Mouse (Mus musculus): ENCODE results near the gene Hspb9. TPM values are rescaled to one million over a fixed set of nuclear protein-coding genes. Genes with fewer than 3 reads are reported as not detected.
A peak's percentile ranks its signal among the peaks of the same experiment; 100 is the strongest.

Gene Hspb9
- total RNA-seq, 2 experiments from 2014 or later: not detected

DNA sequence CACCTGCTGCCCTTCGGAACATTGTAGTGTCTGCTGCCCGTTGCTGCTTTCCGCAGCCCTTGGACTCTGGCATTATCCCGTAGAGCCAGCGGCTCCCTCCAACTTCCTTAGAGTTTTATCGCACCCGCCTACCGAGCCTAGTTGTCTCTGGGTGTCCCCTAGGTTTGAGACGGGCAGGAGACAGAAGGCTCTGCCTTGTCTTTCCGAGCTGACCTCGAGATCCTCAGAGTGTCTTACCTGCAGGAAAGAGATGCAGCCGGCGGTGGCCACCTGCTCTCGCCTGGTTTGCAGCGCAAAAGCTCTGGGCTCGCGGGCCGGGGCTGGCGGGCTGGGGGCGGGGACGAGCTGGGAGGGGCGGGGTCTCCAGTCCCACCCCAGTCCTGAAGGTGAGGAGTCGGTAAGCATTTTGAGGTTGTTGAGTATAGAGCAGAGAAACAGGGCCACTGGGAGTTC, 21.5 kb upstream of the Hspb9 start, which contains the start of gene Zfp385c:
Gene Zfp385c (minus strand): TSS at position 292 of the 453 bp plus-strand sequence.
- DNase-seq (ENCODE audit: extremely low spot score in 1 of 2, low spot score in 2 of 2): no peak
- TF ChIP-seq CTCF (IDR thresholded peaks at IDR 0.05): no peak
- H3K4me3 ChIP-seq: 0 out of 2 replicates have a peak within 1 kb of the TSS, but pooled peaks have one; percentile 5
- intact Hi-C loops (cut with DNase I): loop anchor here (5.0 kb wide), 1 partner anchor 50 kb away; no protein-coding TSS in a partner anchor
- H3K27ac ChIP-seq: no peak within 1 kb of the TSS

DNA sequence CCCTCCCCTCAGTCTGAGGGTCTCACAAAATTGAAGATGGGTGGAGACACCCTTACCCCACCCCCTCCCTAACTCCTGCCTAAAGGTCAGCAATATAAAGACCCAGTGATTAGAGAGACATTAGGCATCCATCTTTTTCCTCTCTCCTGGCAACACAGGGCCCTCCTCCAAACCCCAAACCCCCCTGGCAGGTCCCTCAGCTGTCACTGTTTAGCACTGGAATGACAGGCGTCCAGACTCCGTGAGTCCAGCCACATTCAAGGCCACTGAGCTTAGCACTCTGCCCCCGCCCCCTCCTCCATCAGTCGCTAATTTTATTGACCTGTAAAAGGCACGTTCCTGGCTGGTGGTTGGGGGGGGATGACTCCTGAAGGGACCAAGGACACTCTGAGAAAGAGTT, 20.5 kb upstream of the Hspb9 start:
- H3K27ac ChIP-seq: no peak overlapping the region
- H3K4me3 ChIP-seq: no peak overlapping the region
- DNase-seq (ENCODE audit: extremely low spot score in 1 of 2, low spot score in 2 of 2): no peak
- intact Hi-C loops (cut with DNase I): loop anchor here (5.0 kb wide), 1 partner anchor 51 kb away; no protein-coding TSS in a partner anchor
- no peak for TF ChIP-seq CTCF (IDR thresholded peaks at IDR 0.05)

DNA sequence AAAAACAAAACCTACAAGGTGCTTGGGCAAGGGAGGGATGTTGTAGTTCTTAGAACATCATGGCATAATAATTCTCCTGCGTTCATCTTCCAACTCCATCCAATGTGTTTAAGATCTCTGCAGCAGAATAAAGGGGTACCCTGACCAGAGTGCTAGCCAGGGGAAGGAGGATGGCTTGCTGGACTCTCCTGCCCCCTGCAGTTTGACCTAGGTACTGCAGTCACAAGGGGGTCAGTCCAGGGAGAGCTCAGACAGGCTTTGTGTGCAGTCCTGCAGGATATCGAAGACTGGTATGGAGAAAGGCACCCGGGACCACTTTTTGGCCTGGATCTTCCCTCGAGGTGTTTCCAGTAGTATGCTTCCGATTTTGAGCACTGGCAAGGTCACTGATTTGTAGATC, 18.7 kb upstream of the Hspb9 start:
- H3K27ac ChIP-seq: no peak overlapping the region
- DNase-seq (ENCODE audit: extremely low spot score in 1 of 2, low spot score in 2 of 2): peak; percentile 62 to 86
- H3K4me3 ChIP-seq: no peak overlapping the region
- peak; percentile 98 for TF ChIP-seq CTCF (IDR thresholded peaks at IDR 0.05)
- intact Hi-C loops (cut with DNase I): loop anchor here (1.0 to 5.0 kb wide), 3 partner anchors 53 to 124 kb away; no protein-coding TSS in a partner anchor

DNA sequence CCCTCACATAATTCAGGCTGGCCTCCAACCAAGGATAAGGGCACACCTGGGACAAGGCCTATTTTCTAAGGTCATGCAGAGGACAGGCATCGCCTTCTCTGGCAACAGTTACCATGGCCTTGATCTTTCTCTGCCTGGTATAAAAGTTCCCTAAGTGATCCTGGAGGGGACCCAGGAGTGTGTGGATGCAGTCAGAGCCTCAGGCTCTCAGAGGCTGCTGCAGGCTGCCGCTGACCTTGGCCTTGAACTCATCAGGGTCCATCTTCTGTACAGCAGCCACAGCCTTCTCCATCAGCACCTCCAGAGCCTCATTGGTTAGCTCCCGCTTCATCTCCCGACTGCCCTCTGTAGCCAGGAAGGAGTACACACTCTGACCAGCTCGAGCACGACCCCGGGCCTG, 15.7 kb upstream of the Hspb9 start:
- TF ChIP-seq CTCF (IDR thresholded peaks at IDR 0.05): no peak
- intact Hi-C loops (cut with DNase I): no loop called here

DNA sequence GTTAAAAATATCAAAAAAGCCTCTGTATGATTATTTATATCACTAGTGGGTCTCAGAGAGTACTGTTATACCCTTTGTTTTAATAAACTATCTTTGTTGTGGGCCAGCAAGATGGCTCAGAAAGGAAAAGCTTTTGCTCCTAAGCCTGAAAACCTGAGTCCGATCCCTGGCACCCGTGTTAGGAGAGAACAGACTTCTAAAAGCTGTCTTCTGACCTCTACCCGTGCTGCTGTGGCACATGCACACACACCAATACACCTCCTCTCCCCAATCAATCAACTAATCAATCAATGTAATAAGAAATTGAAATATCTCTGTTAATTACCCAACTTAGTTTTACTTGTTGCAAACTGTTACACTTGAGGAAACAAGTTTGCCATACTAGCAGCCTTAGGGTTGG, 12.9 kb upstream of the Hspb9 start:
- H3K27ac ChIP-seq: no peak overlapping the region
- no peak for DNase-seq (ENCODE audit: extremely low spot score in 1 of 2, low spot score in 2 of 2)
- intact Hi-C loops (cut with DNase I): loop anchor here (10.0 kb wide), 1 partner anchor 336 kb away; no protein-coding TSS in a partner anchor
- H3K4me3 ChIP-seq: no peak overlapping the region
- no peak for TF ChIP-seq CTCF (IDR thresholded peaks at IDR 0.05)

More for the DNA sequence above, 15.7 kb upstream of the Hspb9 start:
- H3K4me3 ChIP-seq: no peak overlapping the region
- DNase-seq (ENCODE audit: extremely low spot score in 1 of 2, low spot score in 2 of 2): no peak
- H3K27ac ChIP-seq: no peak overlapping the region

DNA sequence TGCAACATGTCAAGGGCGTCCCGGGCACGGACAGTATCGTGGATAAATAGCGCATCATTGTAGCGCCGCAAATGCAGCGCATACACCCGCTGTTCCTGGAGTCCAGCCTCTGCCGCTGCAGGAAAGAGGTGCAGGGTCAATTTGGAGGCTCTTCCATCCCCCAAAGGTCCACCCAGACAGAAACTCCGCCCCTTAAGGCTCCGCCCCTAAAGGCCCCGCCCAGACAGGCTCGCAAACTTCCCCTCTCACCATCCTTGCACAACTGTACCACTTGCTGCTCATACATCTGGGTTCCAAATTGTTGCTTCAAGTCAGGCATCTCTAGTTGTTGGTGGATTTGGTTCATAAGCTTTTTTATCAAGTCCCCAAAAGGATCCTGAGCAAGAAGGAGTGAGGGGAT, 12.3 kb upstream of the Hspb9 start:
- Histone ChIP-seq H3K4me3 (no peak overlapping the region), H3K27ac (no peak overlapping the region)
- no peak for DNase-seq (ENCODE audit: extremely low spot score in 1 of 2, low spot score in 2 of 2)
- intact Hi-C loops (cut with DNase I): loop anchor here (10.0 kb wide), 1 partner anchor 336 kb away; no protein-coding TSS in a partner anchor
- no peak for TF ChIP-seq CTCF (IDR thresholded peaks at IDR 0.05)

DNA sequence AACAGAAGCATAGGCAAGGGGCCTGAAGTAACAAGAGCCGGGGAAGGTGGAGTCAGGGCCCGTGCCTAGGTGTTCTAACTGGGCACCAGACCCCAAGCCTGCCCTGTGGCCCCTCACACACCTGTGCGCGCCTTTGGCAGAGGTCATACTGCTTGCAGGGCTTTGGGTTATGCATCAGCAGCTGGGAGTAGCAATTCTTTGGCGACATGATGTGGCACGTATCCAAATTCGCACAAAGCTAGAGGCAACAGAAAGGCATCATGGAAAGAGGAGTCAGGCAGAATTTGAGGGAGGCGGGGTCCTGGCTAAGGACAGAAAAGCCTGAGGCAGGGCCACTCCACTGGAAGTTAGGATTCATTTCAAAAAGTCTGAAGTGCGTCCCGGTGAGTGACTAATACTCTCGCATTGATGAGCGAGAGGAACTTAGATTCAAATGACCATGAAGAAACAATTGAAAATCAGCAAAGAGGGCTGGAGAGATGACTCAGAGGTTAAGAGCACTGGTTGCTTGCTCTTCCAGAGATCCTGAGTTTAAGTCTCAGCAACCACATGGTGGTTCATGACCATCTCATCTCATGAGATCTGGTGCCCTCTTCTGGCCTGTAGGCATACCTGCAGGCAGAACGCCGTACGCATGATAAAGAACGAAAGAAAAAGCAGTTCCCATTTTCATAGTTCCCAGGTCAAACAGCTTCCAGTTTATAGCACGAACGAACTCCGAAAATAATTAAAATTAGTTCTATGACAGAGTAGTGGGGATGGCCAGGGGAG, 11.4 kb upstream of the Hspb9 start:
- TF ChIP-seq CTCF (IDR thresholded peaks at IDR 0.05): peak; percentile 94
- DNase-seq (ENCODE audit: extremely low spot score in 1 of 2, low spot score in 2 of 2): peak; percentile 62 to 68

DNA sequence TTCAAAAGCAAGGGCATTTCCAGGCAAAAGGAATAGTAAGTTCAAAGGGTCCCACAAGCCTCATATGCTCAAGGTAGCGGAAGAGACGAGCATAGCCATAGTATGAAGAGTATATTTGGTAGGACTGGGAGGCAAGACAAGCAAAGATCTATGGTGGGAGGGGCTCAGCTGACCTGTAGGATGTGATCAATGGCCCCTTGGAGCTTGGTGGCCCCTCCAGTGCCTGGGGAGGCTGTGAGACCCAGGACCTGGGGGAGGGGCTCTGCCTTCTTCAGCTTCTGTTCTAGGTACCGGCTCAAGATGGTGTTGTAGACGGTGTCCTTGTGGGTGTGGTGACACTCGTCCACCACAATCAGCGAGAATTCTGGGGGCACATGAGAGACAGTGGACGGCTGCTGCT, 10.7 kb upstream of the Hspb9 start:
- Histone ChIP-seq H3K27ac (no peak overlapping the region), H3K4me3 (peak overlapping the region; percentile 30)
- intact Hi-C loops (cut with DNase I): loop anchor here (2.0 to 10.0 kb wide), 3 partner anchors 76 to 338 kb away; no protein-coding TSS in a partner anchor
- no peak for TF ChIP-seq CTCF (IDR thresholded peaks at IDR 0.05)
- no peak for DNase-seq (ENCODE audit: extremely low spot score in 1 of 2, low spot score in 2 of 2)

More for the DNA sequence above, 11.4 kb upstream of the Hspb9 start:
- H3K27ac ChIP-seq: no peak overlapping the region
- intact Hi-C loops (cut with DNase I): loop anchor here (2.0 to 10.0 kb wide), 3 partner anchors 75 to 337 kb away; no protein-coding TSS in a partner anchor
- H3K4me3 ChIP-seq: peak overlapping the region; percentile 30

DNA sequence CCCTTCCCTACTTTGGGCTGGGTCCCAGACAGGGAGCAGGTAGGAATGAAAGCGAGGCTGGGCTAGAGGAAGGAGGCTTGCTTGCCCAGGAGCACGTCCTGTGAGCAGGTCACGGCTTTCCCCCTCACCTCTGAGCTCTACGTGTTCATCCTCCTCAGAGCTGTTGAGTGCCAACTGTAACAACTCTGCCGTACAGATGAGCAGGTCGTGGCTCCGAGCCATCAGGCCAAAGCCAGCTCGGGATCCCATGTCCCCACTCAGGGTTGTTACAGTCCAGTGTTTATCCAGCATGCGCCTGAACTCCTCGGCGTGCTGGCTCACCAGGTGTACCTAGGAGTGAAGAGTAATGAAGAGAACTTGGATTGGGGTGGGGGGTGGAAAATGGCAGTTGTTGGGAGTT, 10.3 kb upstream of the Hspb9 start:
- DNase-seq (ENCODE audit: extremely low spot score in 1 of 2, low spot score in 2 of 2): no peak
- intact Hi-C loops (cut with DNase I): loop anchor here (2.0 to 10.0 kb wide), 3 partner anchors 77 to 339 kb away; no protein-coding TSS in a partner anchor

DNA sequence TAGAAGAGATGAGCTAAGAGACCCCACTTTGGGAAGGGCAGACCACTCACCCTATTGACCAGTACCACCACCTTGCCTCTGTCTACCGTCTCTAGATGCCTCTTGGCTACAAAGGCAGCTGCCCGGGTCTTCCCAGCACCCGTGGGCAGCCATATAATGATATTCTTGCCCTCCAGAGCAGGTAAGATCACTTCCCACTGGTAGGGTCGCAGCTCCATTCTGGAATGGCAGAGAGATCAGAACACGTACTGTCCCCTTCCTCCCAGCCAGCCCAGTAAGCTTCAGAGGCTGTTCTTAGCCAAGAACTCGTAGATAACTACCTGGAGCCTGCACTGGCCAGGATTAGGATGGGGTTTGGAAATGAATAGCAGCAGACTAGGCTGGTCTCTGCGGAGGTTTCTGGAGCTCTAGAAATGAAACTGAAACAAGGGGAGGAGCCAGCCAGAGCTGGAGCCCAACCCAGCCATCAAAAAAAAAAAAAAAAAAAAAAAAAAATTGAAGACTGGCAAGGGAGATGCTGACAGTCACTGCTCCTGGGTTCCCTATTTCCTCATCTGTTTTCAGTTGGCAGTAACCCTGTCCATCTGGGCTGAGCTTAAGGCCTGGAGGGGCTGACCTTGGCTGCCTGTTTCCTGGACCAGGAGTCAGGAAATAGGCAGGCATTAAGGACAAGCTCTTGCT, 9.7 kb upstream of the Hspb9 start, which contains the start of gene Dhx58:
Gene Dhx58 (minus strand): TSS at position 421 of the 681 bp plus-strand sequence.
- Histone ChIP-seq H3K27ac (no peak within 1 kb of the TSS), H3K4me3 (no peak within 1 kb of the TSS)
- no peak for TF ChIP-seq CTCF (IDR thresholded peaks at IDR 0.05)
- no peak for DNase-seq (ENCODE audit: extremely low spot score in 1 of 2, low spot score in 2 of 2)
- intact Hi-C loops (cut with DNase I): loop anchor here (2.0 to 10.0 kb wide), 3 partner anchors 77 to 339 kb away; no protein-coding TSS in a partner anchor

More for the DNA sequence above, 10.3 kb upstream of the Hspb9 start:
- TF ChIP-seq CTCF (IDR thresholded peaks at IDR 0.05): no peak
- no peak overlapping the region for H3K4me3 ChIP-seq
- no peak overlapping the region for H3K27ac ChIP-seq

DNA sequence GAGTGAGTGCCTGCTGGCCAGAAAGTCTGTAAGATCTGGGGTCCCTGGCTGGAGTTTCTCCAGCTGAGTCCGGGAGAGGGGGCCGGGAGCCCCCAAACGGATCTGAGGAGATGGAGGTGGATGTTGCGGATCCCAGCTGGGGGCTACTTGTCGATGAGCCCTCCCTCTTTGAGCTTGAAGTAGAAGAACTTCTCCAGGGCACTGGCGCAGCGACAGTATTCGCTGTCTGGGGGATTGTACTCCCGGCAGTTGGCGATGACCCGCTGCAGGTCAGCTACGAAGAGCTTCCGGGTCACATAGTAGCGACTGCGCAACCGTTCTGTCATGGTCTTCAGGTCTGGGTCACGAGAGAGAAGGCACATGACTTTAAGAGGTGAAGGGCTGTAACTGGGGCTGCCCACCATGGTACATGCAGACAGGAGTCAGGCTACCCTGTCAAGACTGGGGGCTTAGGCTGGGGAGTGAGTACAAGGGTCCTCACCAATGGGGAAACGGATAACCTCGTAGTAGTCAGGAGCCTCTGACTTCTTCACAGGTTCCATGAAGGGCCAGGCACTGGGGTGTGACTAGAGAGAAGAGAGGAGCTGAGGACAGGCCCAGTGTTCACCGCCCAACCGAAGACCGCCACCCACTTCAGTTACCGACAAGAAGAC, 8.4 kb upstream of the Hspb9 start:
- TF ChIP-seq CTCF (IDR thresholded peaks at IDR 0.05): no peak
- intact Hi-C loops (cut with DNase I): loop anchor here (10.0 kb wide), 1 partner anchor 340 kb away; no protein-coding TSS in a partner anchor
- no peak overlapping the region for H3K27ac ChIP-seq
- H3K4me3 ChIP-seq: no peak overlapping the region
- no peak for DNase-seq (ENCODE audit: extremely low spot score in 1 of 2, low spot score in 2 of 2)
